Mouse (Mus musculus): ENCODE results near the gene Dst. TPM values are rescaled to one million over a fixed set of nuclear protein-coding genes. Genes with fewer than 3 reads are reported as not detected.

Gene Dst
- 100 to 1,000 TPM; 291 to 304 TPM for total RNA-seq (2021)
- long read RNA-seq, experiment 1, partial matches to known transcripts: 3 of 7 reads
- long read RNA-seq, experiment 1, other reads (novel, unspliced or antisense): 4 of 7 reads
- long read RNA-seq, experiment 2, partial matches to known transcripts: 1 of 8 reads
- long read RNA-seq, experiment 2, other reads (novel, unspliced or antisense): 7 of 8 reads

GRCm38 (mm10) chr1:33908191-33908962 is at the start of gene Dst:
Gene Dst (plus strand): TSS chr1:33908225.
- H3K4me3 ChIP-seq: peak within 1 kb of the TSS; percentile 80
- no peak for TF ChIP-seq CTCF (IDR thresholded peaks at IDR 0.05)
- H3K27ac ChIP-seq: peak within 1 kb of the TSS; percentile 62
- intact Hi-C loops (cut with DNase I): no loop called here
- DNase-seq: no peak

- intact Hi-C loops (cut with DNase I): no loop called here
These were observed 39.0 kb upstream of the Dst start for GRCm38 (mm10) chr1:33869031-33869430.

GRCm38 (mm10) chr1:33869437-33869836 is 38.6 kb upstream of the Dst start:
- H3K4me3 ChIP-seq: no peak overlapping the region
- no peak for DNase-seq
- TF ChIP-seq CTCF (IDR thresholded peaks at IDR 0.05): no peak
- intact Hi-C loops (cut with DNase I): no loop called here
- H3K27ac ChIP-seq: no peak overlapping the region

More at GRCm38 (mm10) chr1:33869031-33869430, 39.0 kb upstream of the Dst start:
- no peak for TF ChIP-seq CTCF (IDR thresholded peaks at IDR 0.05)
- H3K27ac ChIP-seq: no peak overlapping the region
- H3K4me3 ChIP-seq: no peak overlapping the region
- DNase-seq: no peak

- no peak for DNase-seq
- Histone ChIP-seq H3K27ac (no peak overlapping the region), H3K4me3 (no peak overlapping the region)
- no peak for TF ChIP-seq CTCF (IDR thresholded peaks at IDR 0.05)
- intact Hi-C loops (cut with DNase I): no loop called here
These were observed 34.5 kb upstream of the Dst start for GRCm38 (mm10) chr1:33873561-33873960.

- intact Hi-C loops (cut with DNase I): no loop called here
- no peak for DNase-seq
- peak; percentile 48 for TF ChIP-seq CTCF (IDR thresholded peaks at IDR 0.05)
- H3K4me3 ChIP-seq: no peak overlapping the region
- H3K27ac ChIP-seq: no peak overlapping the region
These were observed 32.3 kb upstream of the Dst start for GRCm38 (mm10) chr1:33875691-33876090.

GRCm38 (mm10) chr1:33876416-33876815 is 31.6 kb upstream of the Dst start:
- Histone ChIP-seq H3K27ac (no peak overlapping the region), H3K4me3 (no peak overlapping the region)
- intact Hi-C loops (cut with DNase I): no loop called here
- DNase-seq: no peak
- TF ChIP-seq CTCF (IDR thresholded peaks at IDR 0.05): no peak

- no peak for TF ChIP-seq CTCF (IDR thresholded peaks at IDR 0.05)
- no peak for DNase-seq
- intact Hi-C loops (cut with DNase I): no loop called here
- Histone ChIP-seq H3K4me3 (peak overlapping the region; percentile 1; the same call in 1 of the 2 replicates), H3K27ac (no peak overlapping the region)
These were observed 29.9 kb upstream of the Dst start for GRCm38 (mm10) chr1:33878170-33878569.

- peak overlapping the region; percentile 43; the same call in 1 of the 2 replicates for H3K27ac ChIP-seq
- peak; percentile 32; the same call in 1 of the 2 replicates for TF ChIP-seq CTCF (IDR thresholded peaks at IDR 0.05)
- DNase-seq: peak; percentile 35
- peak overlapping the region; percentile 64 for H3K4me3 ChIP-seq
- intact Hi-C loops (cut with DNase I): no loop called here
These were observed 24.8 kb upstream of the Dst start for GRCm38 (mm10) chr1:33883102-33883839.

- intact Hi-C loops (cut with DNase I): loop anchor here (1.0 kb wide), 1 partner anchor 74 kb away; no protein-coding TSS in a partner anchor
- Histone ChIP-seq H3K27ac (no peak overlapping the region), H3K4me3 (no peak overlapping the region)
- peak; percentile 81 for TF ChIP-seq CTCF (IDR thresholded peaks at IDR 0.05)
- peak; percentile 51 for DNase-seq
These were observed 15.2 kb upstream of the Dst start for GRCm38 (mm10) chr1:33892784-33893183.

- no peak for TF ChIP-seq CTCF (IDR thresholded peaks at IDR 0.05)
- intact Hi-C loops (cut with DNase I): no loop called here
- no peak for DNase-seq
- H3K4me3 ChIP-seq: no peak overlapping the region
- no peak overlapping the region for H3K27ac ChIP-seq
These were observed 11.9 kb upstream of the Dst start for GRCm38 (mm10) chr1:33896116-33896515.

GRCm38 (mm10) chr1:33896666-33897065 is 11.4 kb upstream of the Dst start:
- no peak for TF ChIP-seq CTCF (IDR thresholded peaks at IDR 0.05)
- intact Hi-C loops (cut with DNase I): no loop called here
- no peak for DNase-seq
- Histone ChIP-seq H3K27ac (no peak overlapping the region), H3K4me3 (no peak overlapping the region)

- H3K27ac ChIP-seq: no peak overlapping the region
- no peak for DNase-seq
- no peak overlapping the region for H3K4me3 ChIP-seq
- TF ChIP-seq CTCF (IDR thresholded peaks at IDR 0.05): no peak
- intact Hi-C loops (cut with DNase I): no loop called here
These were observed 10.6 kb upstream of the Dst start for GRCm38 (mm10) chr1:33897426-33897825.

- intact Hi-C loops (cut with DNase I): no loop called here
- Histone ChIP-seq H3K27ac (no peak overlapping the region), H3K4me3 (no peak overlapping the region)
- no peak for TF ChIP-seq CTCF (IDR thresholded peaks at IDR 0.05)
- DNase-seq: no peak
These were observed 9.7 kb upstream of the Dst start for GRCm38 (mm10) chr1:33898373-33898772.

All from gastrocnemius, adult 2 months (tissue).